Mouse (Mus musculus) lung, adult 2 months (tissue): ENCODE data around the gene Lrrc18.

ENCODE experiments used
- CTCF ChIP-seq: fragments of 200-500 bp; IDR thresholded peaks from 2 replicates; pipeline ENCODE4 v1.5.1; 2011; ENCODE audit warnings: mild to moderate bottlenecking, low read length, control low read depth; ENCODE audit not compliant: insufficient read depth
- POLR2A ChIP-seq: fragments of 200-500 bp; IDR thresholded peaks from 2 replicates; pipeline ENCODE4 v1.6.1; 2011; ENCODE audit warnings: low read depth, mild to moderate bottlenecking, control low read depth, low read length, borderline replicate concordance; ENCODE audit errors: extremely low read depth

- no peak for TF ChIP-seq POLR2A
- no peak for TF ChIP-seq CTCF
Observed at GRCm38 (mm10) chr14:33005114-33005513, 13.9 kb downstream of the Lrrc18 start.
